In the genomic region with DNA sequence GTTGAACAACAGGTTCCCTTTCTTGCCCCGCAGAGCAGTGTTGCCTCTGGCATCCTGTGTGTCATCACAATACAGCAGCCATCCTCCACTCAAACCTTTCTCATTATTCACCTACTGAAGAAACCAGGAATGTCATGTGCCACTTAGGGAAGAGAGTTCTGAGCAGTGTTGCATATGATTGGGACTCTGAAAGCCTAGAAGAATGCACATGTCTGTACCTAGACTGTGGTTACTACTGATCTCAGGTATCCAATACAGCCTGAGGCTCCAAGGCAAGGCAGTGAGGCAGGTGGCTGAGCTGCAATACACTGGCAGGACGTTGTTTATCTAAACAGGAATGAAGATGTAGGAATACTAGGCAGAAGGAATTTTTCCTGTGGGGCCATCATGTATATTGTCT, we compare ENCODE assay signal across 32 mouse cellular contexts.
DNase-seq lines count a peak whose midpoint lies in the region; ATAC-seq lines count a peak whose summit lies in the region.
"Had no signal": no experiment of that assay in that cellular context is flagged by ENCODE, and none has a peak within 500 bp of the region (broad histone marks: within the 10 kb centered on the region; RNA-seq: fewer than 3 reads in every experiment).

No protein-coding gene starts in this region.

- H3K4me3 ChIP-seq in midbrain, embryonic 13.5 days (replicated peaks): no peak overlapping the region
- no peak overlapping the region for H3K4me3 ChIP-seq in midbrain, embryonic 11.5 days (ENCODE audit: low read depth, low read length)
- H3K4me3 ChIP-seq in embryonic facial prominence, embryonic 11.5 days (ENCODE audit: low read depth, low read length): no peak overlapping the region
- H3K4me3 ChIP-seq in midbrain, embryonic 16.5 days (ENCODE audit: low read depth, low read length): no peak overlapping the region
- H3K4me3 ChIP-seq: embryonic facial prominence, embryonic 15.5 days; intestine, embryonic 15.5 days; limb, embryonic 10.5 days; limb, embryonic 15.5 days; liver, embryonic 13.5 days; midbrain, embryonic 12.5 days; myocyte; neural tube, embryonic 12.5 days had no signal

- H3K4me1 ChIP-seq in midbrain, embryonic 13.5 days (replicated peaks): 0 out of 2 replicates have a peak, but pooled peaks cover 3% of the 10 kb centered on the region
- H3K4me1 ChIP-seq in midbrain, embryonic 11.5 days (ENCODE audit: control insufficient read depth, insufficient read depth, low read length): no peaks in the 10 kb centered on the region
- no peaks in the 10 kb centered on the region for H3K4me1 ChIP-seq in embryonic facial prominence, embryonic 11.5 days (ENCODE audit: control insufficient read depth, insufficient read depth, low read length)
- no peaks in the 10 kb centered on the region for H3K4me1 ChIP-seq in midbrain, embryonic 16.5 days (ENCODE audit: control insufficient read depth, insufficient read depth, low read length)
- H3K4me1 ChIP-seq: embryonic facial prominence, embryonic 15.5 days; intestine, embryonic 15.5 days; limb, embryonic 15.5 days; liver, embryonic 13.5 days; neural tube, embryonic 12.5 days had no signal

- ATAC-seq in midbrain, embryonic 13.5 days: peak; percentile 45; the same call in 1 of the 2 replicates
- ATAC-seq in midbrain, embryonic 11.5 days (ENCODE audit: low FRiP score): no peak
- ATAC-seq in embryonic facial prominence, embryonic 11.5 days (replicated peaks; ENCODE audit: insufficient number of reproducible peaks, low FRiP score, low TSS enrichment, low read depth): no peak
- peak; percentile 75; the same call in 1 of the 2 replicates for ATAC-seq in midbrain, embryonic 16.5 days
- ATAC-seq: forebrain, embryonic 14.5 days; intestine, embryonic 15.5 days; lung, postnatal 0 days had no signal

- no peak overlapping the region for H3K4me2 ChIP-seq in midbrain, embryonic 13.5 days (replicated peaks)
- H3K4me2 ChIP-seq in midbrain, embryonic 11.5 days: no peak overlapping the region
- H3K4me2 ChIP-seq in embryonic facial prominence, embryonic 11.5 days (ENCODE audit: low read depth, low read length): no peak overlapping the region
- H3K4me2 ChIP-seq in midbrain, embryonic 16.5 days (ENCODE audit: low read length): no peak overlapping the region
- H3K4me2 ChIP-seq: embryonic facial prominence, embryonic 15.5 days; intestine, embryonic 15.5 days; limb, embryonic 15.5 days; liver, embryonic 13.5 days; midbrain, embryonic 12.5 days; neural tube, embryonic 12.5 days had no signal

- no peak overlapping the region; the same call in 1 of the 2 replicates for H3K27ac ChIP-seq in midbrain, embryonic 13.5 days
- no peak overlapping the region for H3K27ac ChIP-seq in midbrain, embryonic 11.5 days (ENCODE audit: low read depth, low read length)
- no peak overlapping the region for H3K27ac ChIP-seq in embryonic facial prominence, embryonic 11.5 days (replicated peaks; ENCODE audit: low read depth, low read length)
- no peak overlapping the region for H3K27ac ChIP-seq in midbrain, embryonic 16.5 days (ENCODE audit: low read length)
- H3K27ac ChIP-seq: embryonic facial prominence, embryonic 15.5 days; hindbrain, postnatal 0 days; intestine, embryonic 15.5 days; kidney, postnatal 0 days; limb, embryonic 10.5 days; limb, embryonic 15.5 days; liver, embryonic 13.5 days; macrophage; midbrain, embryonic 12.5 days; neural tube, embryonic 12.5 days had no signal

- no peak for DNase-seq in midbrain, embryonic 11.5 days (ENCODE audit: low spot score, missing footprints)
- peak; percentile 7 for DNase-seq in embryonic facial prominence, embryonic 11.5 days (ENCODE audit: low spot score)
- DNase-seq in ovary, adult 18-20 months (ENCODE audit: low spot score): no peak
- DNase-seq in kidney, adult 11 months: no peak
- DNase-seq: adrenal gland, postnatal 36 days; B cell, adult 2 months; cerebellum, adult 9-10 months; cerebellum, postnatal 36 days; gastrocnemius, postnatal 25 days; heart, adult 18-20 months; heart, postnatal 14 days; kidney, adult 8-10 months; kidney, postnatal 4 days; layer of hippocampus, postnatal 36 days; liver, embryonic 13.5 days; lung, adult 18-20 months; right cerebral cortex, postnatal 14 days; thymus, postnatal 4 days had no signal

- 44% methylated on average over 2 of the region's 2 CpGs for WGBS in midbrain, embryonic 13.5 days
- WGBS in midbrain, embryonic 11.5 days: 42% methylated on average over 2 of the region's 2 CpGs
- 19% methylated on average over 2 of the region's 2 CpGs for WGBS in embryonic facial prominence, embryonic 11.5 days
- 43% methylated on average over 2 of the region's 2 CpGs for WGBS in midbrain, embryonic 16.5 days

- H3K9me3 ChIP-seq in midbrain, embryonic 13.5 days: no peaks in the 10 kb centered on the region
- H3K9me3 ChIP-seq in midbrain, embryonic 11.5 days (ENCODE audit: control insufficient read depth, low read length): no peaks in the 10 kb centered on the region
- no peaks in the 10 kb centered on the region for H3K9me3 ChIP-seq in embryonic facial prominence, embryonic 11.5 days (replicated peaks; ENCODE audit: control insufficient read depth, low read length)
- no peaks in the 10 kb centered on the region for H3K9me3 ChIP-seq in midbrain, embryonic 16.5 days (replicated peaks; ENCODE audit: control insufficient read depth, low read length, poor library complexity, severe bottlenecking)
- H3K9me3 ChIP-seq: embryonic facial prominence, embryonic 15.5 days; intestine, embryonic 15.5 days; limb, embryonic 10.5 days; limb, embryonic 15.5 days; liver, embryonic 13.5 days; midbrain, embryonic 12.5 days; neural tube, embryonic 12.5 days had no signal

- no peak overlapping the region for H3K9ac ChIP-seq in midbrain, embryonic 13.5 days (replicated peaks)
- no peak overlapping the region for H3K9ac ChIP-seq in midbrain, embryonic 11.5 days (ENCODE audit: low read length)
- H3K9ac ChIP-seq in embryonic facial prominence, embryonic 11.5 days (replicated peaks; ENCODE audit: low read length): no peak overlapping the region
- no peak overlapping the region for H3K9ac ChIP-seq in midbrain, embryonic 16.5 days (ENCODE audit: low read depth, low read length)
- H3K9ac ChIP-seq: embryonic facial prominence, embryonic 15.5 days; intestine, embryonic 15.5 days; limb, embryonic 15.5 days; liver, embryonic 13.5 days; midbrain, embryonic 12.5 days; neural tube, embryonic 12.5 days had no signal

- no peaks in the 10 kb centered on the region for H3K27me3 ChIP-seq in midbrain, embryonic 13.5 days
- H3K27me3 ChIP-seq in midbrain, embryonic 11.5 days (ENCODE audit: control insufficient read depth, insufficient read depth, low read length): no peaks in the 10 kb centered on the region
- H3K27me3 ChIP-seq in embryonic facial prominence, embryonic 11.5 days (ENCODE audit: control insufficient read depth, insufficient read depth, low read length): no peaks in the 10 kb centered on the region
- no peaks in the 10 kb centered on the region for H3K27me3 ChIP-seq in midbrain, embryonic 16.5 days (ENCODE audit: control insufficient read depth, insufficient read depth, low read depth, low read length)
- H3K27me3 ChIP-seq: embryonic facial prominence, embryonic 15.5 days; intestine, embryonic 15.5 days; limb, embryonic 15.5 days; liver, embryonic 13.5 days; midbrain, embryonic 12.5 days; neural tube, embryonic 12.5 days had no signal

- H3K36me3 ChIP-seq in midbrain, embryonic 13.5 days: no peaks in the 10 kb centered on the region
- H3K36me3 ChIP-seq in midbrain, embryonic 11.5 days (ENCODE audit: control insufficient read depth, insufficient read depth, low read length): no peaks in the 10 kb centered on the region
- H3K36me3 ChIP-seq in embryonic facial prominence, embryonic 11.5 days (replicated peaks; ENCODE audit: control insufficient read depth, insufficient read depth, low read depth, low read length): no peaks in the 10 kb centered on the region
- no peaks in the 10 kb centered on the region for H3K36me3 ChIP-seq in midbrain, embryonic 16.5 days (ENCODE audit: control insufficient read depth, insufficient read depth, low read length)
- H3K36me3 ChIP-seq: embryonic facial prominence, embryonic 15.5 days; intestine, embryonic 15.5 days; limb, embryonic 10.5 days; limb, embryonic 15.5 days; liver, embryonic 13.5 days; midbrain, embryonic 12.5 days; neural tube, embryonic 12.5 days had no signal

Comparison
In these comparisons a context has a peak if more than half of its experiments do, and no peak if none do; other contexts are left out.
1. ATAC-seq: peak in midbrain, embryonic 13.5 days (single experiment) and midbrain, embryonic 16.5 days (single experiment); none in midbrain, embryonic 11.5 days (single experiment) and embryonic facial prominence, embryonic 11.5 days (single experiment).